Mouse (Mus musculus): ENCODE measurements around the gene Prtn3. TPM values are rescaled to one million over a fixed set of nuclear protein-coding genes. Genes with fewer than 3 reads are reported as not detected.

Prtn3 gene
- 50.9 and 52.4 TPM in 2 replicates for polyA plus RNA-seq (2014; fragmentation: Nextera tagmentation; extraction: Ambion mirVana)

DNA sequence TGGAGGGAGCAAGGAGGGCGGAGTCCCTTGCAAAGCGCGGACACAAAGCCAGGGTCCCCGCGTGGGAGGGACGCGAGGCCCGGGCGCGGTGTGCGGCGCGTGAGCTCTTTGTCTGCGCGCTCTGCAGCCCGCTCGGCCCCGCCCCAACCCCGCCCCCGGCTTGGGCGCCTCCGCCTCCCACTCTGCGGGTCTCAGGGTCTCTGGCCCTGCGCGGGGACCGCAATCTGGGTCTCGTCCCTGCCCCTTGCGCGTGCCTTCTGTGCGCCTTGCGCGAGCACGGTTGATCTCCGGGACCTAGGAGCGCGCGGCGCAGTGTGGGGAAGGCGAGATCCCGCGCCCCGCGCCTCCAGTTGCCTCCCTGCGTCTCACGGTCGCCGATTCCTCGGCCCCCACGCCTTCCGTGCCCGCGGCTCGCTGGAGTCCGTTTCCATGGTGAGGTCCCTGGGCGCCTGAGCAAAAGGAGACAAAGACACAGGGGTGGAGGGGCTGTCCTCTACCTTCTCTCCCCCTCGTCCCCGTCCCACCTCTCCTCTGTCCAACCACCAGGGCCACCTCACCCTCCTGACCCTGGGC, at the start of gene Prtn3, which contains the start of gene Plppr3:
Gene Prtn3, plus strand, starts transcription at position 187 of the 573 bp plus-strand sequence.
Gene Plppr3, minus strand, starts transcription at position 345 of the 573 bp plus-strand sequence.
- Histone ChIP-seq H3K9ac (ENCODE audit: low read depth, low read length) (peak within 1 kb of the TSS; percentile 58), H3K27me3 (replicated peaks; ENCODE audit: control insufficient read depth, insufficient read depth, low read length) (peaks cover 11% of the 10 kb centered on the region), H3K9me3 (ENCODE audit: control insufficient read depth, low read length) (no peaks in the 10 kb centered on the region), H3K4me1 (replicated peaks; ENCODE audit: control insufficient read depth, insufficient read depth, low read length) (peaks cover 16% of the 10 kb centered on the region), H3K4me2 (peak within 1 kb of the TSS; percentile 75), H3K36me3 (ENCODE audit: control insufficient read depth, insufficient read depth, low read length) (no peaks in the 10 kb centered on the region), H3K27ac (ENCODE audit: low read depth, low read length) (peak within 1 kb of the TSS; percentile 32), H3K4me3 (ENCODE audit: low read depth, low read length) (peak within 1 kb of the TSS; percentile 53)
- DNase-seq (ENCODE audit: low spot score) (peak; percentile 66), ATAC-seq (replicated peaks; ENCODE audit: low FRiP score) (peak; percentile 46; the same call in 1 of the 2 replicates)
- 2% methylated on average over 57 of the region's 57 CpGs for WGBS

- no peak overlapping the region for H3K4me2 ChIP-seq
- H3K4me3 ChIP-seq (ENCODE audit: low read depth, low read length): no peak overlapping the region
- no peaks in the 10 kb centered on the region for H3K36me3 ChIP-seq (ENCODE audit: control insufficient read depth, insufficient read depth, low read length)
- H3K9ac ChIP-seq (ENCODE audit: low read depth, low read length): no peak overlapping the region
- 74% methylated on average over 3 of the region's 3 CpGs for WGBS
- H3K27ac ChIP-seq (ENCODE audit: low read depth, low read length): no peak overlapping the region
- no peaks in the 10 kb centered on the region for H3K9me3 ChIP-seq (ENCODE audit: control insufficient read depth, low read length)
- no peaks in the 10 kb centered on the region for H3K4me1 ChIP-seq (replicated peaks; ENCODE audit: control insufficient read depth, insufficient read depth, low read length)
- no peaks in the 10 kb centered on the region for H3K27me3 ChIP-seq (replicated peaks; ENCODE audit: control insufficient read depth, insufficient read depth, low read length)
- ATAC-seq (replicated peaks; ENCODE audit: low FRiP score) (no peak), DNase-seq (ENCODE audit: low spot score) (no peak)
Observed at GRCm38 (mm10) chr10:79831583-79831982, 42.7 kb upstream of the Prtn3 start.

DNA sequence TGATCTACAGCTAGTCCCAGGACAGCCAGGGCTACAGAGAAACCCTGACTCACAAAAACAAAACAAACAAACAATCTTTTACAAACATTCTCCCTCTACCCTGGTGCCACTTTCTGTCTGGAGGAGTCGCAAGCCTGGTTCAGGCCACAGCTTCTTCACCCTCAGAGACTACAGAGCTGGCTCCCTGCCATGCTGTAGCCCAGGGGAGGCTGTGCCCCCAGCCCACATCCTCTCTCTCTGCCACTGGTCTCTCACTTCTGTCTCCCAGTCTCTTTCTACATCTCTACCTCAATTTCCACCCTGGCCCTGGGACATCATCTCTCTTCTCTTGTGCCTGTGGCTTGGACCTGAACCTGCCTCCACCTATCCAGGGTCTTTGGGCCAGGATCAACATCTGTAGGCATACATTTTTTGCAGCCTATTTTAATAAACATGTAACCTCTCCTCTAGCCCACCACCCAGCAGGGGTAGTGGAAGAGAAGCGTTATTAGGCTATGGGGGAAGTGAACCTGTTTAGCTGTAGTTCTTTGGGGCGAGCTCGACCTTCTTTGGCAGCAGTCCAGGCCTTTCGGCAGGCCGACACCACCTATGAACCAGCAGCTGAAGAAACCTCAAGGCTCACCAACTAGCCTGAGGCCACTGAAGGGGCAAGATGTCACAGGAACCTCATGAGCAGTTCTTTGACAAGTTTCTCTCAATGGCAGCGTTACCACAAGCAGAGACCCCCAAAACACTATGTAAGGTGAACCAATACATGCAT, 42.1 kb upstream of the Prtn3 start:
- H3K36me3 ChIP-seq (ENCODE audit: control insufficient read depth, insufficient read depth, low read length): no peaks in the 10 kb centered on the region
- no peaks in the 10 kb centered on the region for H3K4me1 ChIP-seq (replicated peaks; ENCODE audit: control insufficient read depth, insufficient read depth, low read length)
- no peak for ATAC-seq (replicated peaks; ENCODE audit: low FRiP score)
- no peak overlapping the region for H3K9ac ChIP-seq (ENCODE audit: low read depth, low read length)
- no peaks in the 10 kb centered on the region for H3K27me3 ChIP-seq (replicated peaks; ENCODE audit: control insufficient read depth, insufficient read depth, low read length)
- no peak for DNase-seq (ENCODE audit: low spot score)
- H3K9me3 ChIP-seq (ENCODE audit: control insufficient read depth, low read length): no peaks in the 10 kb centered on the region
- no peak overlapping the region for H3K4me3 ChIP-seq (ENCODE audit: low read depth, low read length)
- 75% methylated on average over 7 of the region's 7 CpGs for WGBS
- no peak overlapping the region for H3K27ac ChIP-seq (ENCODE audit: low read depth, low read length)
- H3K4me2 ChIP-seq: no peak overlapping the region

DNA sequence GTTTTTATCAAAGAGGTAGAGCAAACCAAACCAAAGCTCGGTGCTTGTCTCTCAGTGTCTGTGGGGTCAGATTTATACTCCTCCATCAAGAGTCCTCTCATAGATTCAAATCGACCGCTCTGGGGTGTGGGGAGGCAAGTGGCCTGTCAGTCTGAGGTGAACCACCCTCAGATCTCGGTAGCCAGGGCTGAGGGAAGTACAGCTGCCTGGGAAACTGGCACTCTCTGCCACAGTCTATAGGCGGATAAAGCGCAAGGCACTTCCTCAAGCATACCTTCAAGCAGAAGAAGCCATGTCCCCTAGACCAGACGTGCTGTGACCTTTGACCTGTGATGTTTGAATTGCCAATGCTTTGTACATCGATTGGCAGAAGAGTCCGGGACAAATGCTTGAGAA, 41.5 kb upstream of the Prtn3 start:
- Histone ChIP-seq H3K9ac (ENCODE audit: low read depth, low read length) (no peak overlapping the region), H3K36me3 (ENCODE audit: control insufficient read depth, insufficient read depth, low read length) (no peaks in the 10 kb centered on the region), H3K4me1 (replicated peaks; ENCODE audit: control insufficient read depth, insufficient read depth, low read length) (no peaks in the 10 kb centered on the region), H3K27ac (ENCODE audit: low read depth, low read length) (no peak overlapping the region), H3K4me3 (ENCODE audit: low read depth, low read length) (no peak overlapping the region), H3K4me2 (no peak overlapping the region), H3K9me3 (ENCODE audit: control insufficient read depth, low read length) (no peaks in the 10 kb centered on the region), H3K27me3 (replicated peaks; ENCODE audit: control insufficient read depth, insufficient read depth, low read length) (no peaks in the 10 kb centered on the region)
- no peak for DNase-seq (ENCODE audit: low spot score)
- ATAC-seq (replicated peaks; ENCODE audit: low FRiP score): no peak
- WGBS: 64% methylated on average over 9 of the region's 9 CpGs

DNA sequence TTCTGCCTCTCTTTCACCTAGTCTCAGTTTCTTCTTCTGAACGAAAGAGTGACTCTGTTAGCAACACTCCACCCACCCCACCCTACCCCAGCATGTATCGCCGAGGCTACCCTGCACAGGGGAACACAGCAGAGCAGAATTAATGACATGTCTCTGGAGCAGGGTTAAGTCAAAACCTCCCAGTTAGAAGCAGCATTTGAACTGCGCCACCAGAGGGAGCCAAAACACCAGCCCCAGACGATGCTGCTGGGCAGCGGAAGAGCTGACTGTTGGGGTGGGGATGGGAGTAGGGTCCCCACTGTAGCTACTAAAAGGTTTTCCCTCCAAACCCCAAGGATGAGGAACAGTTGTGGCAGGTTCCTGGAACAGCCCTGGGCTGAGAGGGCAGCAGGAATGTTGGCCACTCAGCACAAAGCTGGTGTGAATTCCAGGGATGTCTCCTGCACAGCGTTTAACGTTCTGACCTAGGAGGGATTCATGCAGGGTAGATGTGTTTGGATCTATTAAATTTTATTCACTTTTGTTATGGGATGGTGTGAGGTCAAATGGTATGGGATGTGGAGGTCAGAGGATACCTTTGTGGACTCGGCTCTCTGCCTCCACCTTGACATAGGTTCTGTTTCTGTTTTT, 39.4 kb upstream of the Prtn3 start:
- Histone ChIP-seq H3K27me3 (replicated peaks; ENCODE audit: control insufficient read depth, insufficient read depth, low read length) (no peaks in the 10 kb centered on the region), H3K4me2 (no peak overlapping the region), H3K4me3 (ENCODE audit: low read depth, low read length) (no peak overlapping the region), H3K36me3 (ENCODE audit: control insufficient read depth, insufficient read depth, low read length) (no peaks in the 10 kb centered on the region), H3K27ac (ENCODE audit: low read depth, low read length) (no peak overlapping the region), H3K9me3 (ENCODE audit: control insufficient read depth, low read length) (no peaks in the 10 kb centered on the region), H3K4me1 (replicated peaks; ENCODE audit: control insufficient read depth, insufficient read depth, low read length) (no peaks in the 10 kb centered on the region), H3K9ac (ENCODE audit: low read depth, low read length) (no peak overlapping the region)
- 31% methylated on average over 9 of the region's 9 CpGs for WGBS
- DNase-seq (ENCODE audit: low spot score) (peak; percentile 78), ATAC-seq (replicated peaks; ENCODE audit: low FRiP score) (peak; percentile 59)

DNA sequence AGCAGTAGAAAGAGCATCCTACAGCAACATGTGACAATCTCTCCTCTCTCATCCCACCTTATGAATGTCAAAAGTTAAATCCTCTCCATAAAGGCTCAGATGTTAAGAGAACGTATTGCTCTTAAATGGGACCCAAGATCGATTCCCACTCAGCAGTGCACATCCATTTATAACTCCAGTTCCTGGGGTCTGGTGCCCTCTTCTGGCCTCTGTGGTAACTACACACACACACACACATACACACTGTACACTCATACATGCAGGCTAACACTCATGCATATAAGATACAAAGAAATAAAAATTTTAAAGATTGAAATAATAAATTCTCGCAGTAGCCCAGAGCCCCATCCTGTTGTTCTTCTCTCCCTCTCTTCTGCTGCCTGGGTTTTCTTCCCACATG, 37.4 kb upstream of the Prtn3 start:
- Histone ChIP-seq H3K9ac (ENCODE audit: low read depth, low read length) (no peak overlapping the region), H3K9me3 (ENCODE audit: control insufficient read depth, low read length) (no peaks in the 10 kb centered on the region), H3K4me3 (ENCODE audit: low read depth, low read length) (no peak overlapping the region), H3K27ac (ENCODE audit: low read depth, low read length) (no peak overlapping the region), H3K27me3 (replicated peaks; ENCODE audit: control insufficient read depth, insufficient read depth, low read length) (no peaks in the 10 kb centered on the region), H3K4me1 (replicated peaks; ENCODE audit: control insufficient read depth, insufficient read depth, low read length) (no peaks in the 10 kb centered on the region), H3K4me2 (no peak overlapping the region), H3K36me3 (ENCODE audit: control insufficient read depth, insufficient read depth, low read length) (no peaks in the 10 kb centered on the region)
- ATAC-seq (replicated peaks; ENCODE audit: low FRiP score) (no peak), DNase-seq (ENCODE audit: low spot score) (no peak)
- 90% methylated on average over 3 of the region's 3 CpGs for WGBS

DNA sequence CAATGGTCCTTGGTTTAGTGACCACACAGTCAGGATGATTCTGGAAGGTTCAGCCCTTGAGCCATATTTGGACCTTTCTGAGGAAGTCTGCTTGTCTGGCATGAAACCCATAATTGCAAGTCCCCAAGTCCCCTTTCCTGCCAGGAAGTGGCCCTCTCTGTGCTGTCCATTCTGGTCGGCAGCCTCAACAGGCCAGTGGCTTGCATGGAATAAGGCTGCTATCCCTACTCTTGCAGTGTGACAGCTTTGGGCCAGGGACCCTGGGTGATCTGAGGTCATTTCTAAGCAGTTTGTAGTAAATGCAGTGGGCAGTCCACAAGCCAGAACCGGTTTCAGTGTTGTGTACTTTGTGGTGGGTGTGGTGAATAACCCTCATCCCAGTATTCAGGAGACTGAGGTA, 36.1 kb upstream of the Prtn3 start:
- ATAC-seq (replicated peaks; ENCODE audit: low FRiP score) (no peak), DNase-seq (ENCODE audit: low spot score) (no peak)
- no peaks in the 10 kb centered on the region for H3K36me3 ChIP-seq (ENCODE audit: control insufficient read depth, insufficient read depth, low read length)
- H3K4me1 ChIP-seq (replicated peaks; ENCODE audit: control insufficient read depth, insufficient read depth, low read length): no peaks in the 10 kb centered on the region
- H3K4me3 ChIP-seq (ENCODE audit: low read depth, low read length): no peak overlapping the region
- 39% methylated on average over 2 of the region's 2 CpGs for WGBS
- H3K27me3 ChIP-seq (replicated peaks; ENCODE audit: control insufficient read depth, insufficient read depth, low read length): no peaks in the 10 kb centered on the region
- no peak overlapping the region for H3K4me2 ChIP-seq
- H3K9me3 ChIP-seq (ENCODE audit: control insufficient read depth, low read length): no peaks in the 10 kb centered on the region
- no peak overlapping the region for H3K27ac ChIP-seq (ENCODE audit: low read depth, low read length)
- no peak overlapping the region for H3K9ac ChIP-seq (ENCODE audit: low read depth, low read length)

DNA sequence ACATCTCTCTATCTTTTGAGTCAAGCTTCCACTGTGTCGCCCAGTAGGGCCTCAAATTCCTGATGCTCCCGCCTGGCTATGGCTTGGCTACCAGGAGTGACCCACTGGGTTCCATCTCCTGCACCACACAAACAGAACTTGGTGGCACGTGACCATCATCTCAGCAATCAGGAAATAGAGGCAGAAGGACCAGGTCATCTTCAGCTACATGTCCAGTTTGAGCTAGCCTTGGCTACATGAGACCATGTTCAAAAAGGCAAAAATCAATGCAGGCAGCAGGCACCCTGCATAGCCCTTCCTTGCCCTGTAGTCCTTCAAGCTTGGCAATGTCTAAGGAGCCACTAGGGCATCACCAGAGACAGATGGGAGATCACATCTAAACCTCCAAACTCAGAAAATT, 34.2 kb upstream of the Prtn3 start:
- ATAC-seq (replicated peaks; ENCODE audit: low FRiP score): no peak
- Histone ChIP-seq H3K27me3 (replicated peaks; ENCODE audit: control insufficient read depth, insufficient read depth, low read length) (no peaks in the 10 kb centered on the region), H3K4me2 (no peak overlapping the region; the same call in 1 of the 2 replicates), H3K4me1 (replicated peaks; ENCODE audit: control insufficient read depth, insufficient read depth, low read length) (no peaks in the 10 kb centered on the region), H3K27ac (ENCODE audit: low read depth, low read length) (0 out of 2 replicates have a peak overlapping the region, but pooled peaks have one; percentile 6), H3K9me3 (ENCODE audit: control insufficient read depth, low read length) (no peaks in the 10 kb centered on the region), H3K9ac (ENCODE audit: low read depth, low read length) (no peak overlapping the region), H3K36me3 (ENCODE audit: control insufficient read depth, insufficient read depth, low read length) (no peaks in the 10 kb centered on the region), H3K4me3 (ENCODE audit: low read depth, low read length) (no peak overlapping the region)
- DNase-seq (ENCODE audit: low spot score): no peak
- WGBS: 78% methylated on average over 3 of the region's 3 CpGs
